Mouse (Mus musculus): ENCODE data around the gene Tex14. TPM values are rescaled to one million over a fixed set of nuclear protein-coding genes. Genes with fewer than 3 reads are reported as not detected.

Gene Tex14
- polyA plus RNA-seq, 1 experiment = 2.8 TPM

- DNase-seq (ENCODE audit: low spot score) = no peak
These were observed 188.1 kb downstream of the Tex14 start for GRCm38 (mm10) chr11:87592713-87593598.

GRCm38 (mm10) chr11:87595327-87595841 lies 190.5 kb downstream of the Tex14 start:
- DNase-seq (ENCODE audit: low spot score) = peak; percentile 82

- DNase-seq (ENCODE audit: low spot score) = no peak
These were observed 191.1 kb downstream of the Tex14 start for GRCm38 (mm10) chr11:87595976-87596375.

- DNase-seq (ENCODE audit: low spot score) = peak; percentile 17
These were observed 191.6 kb downstream of the Tex14 start for GRCm38 (mm10) chr11:87596492-87596891.

- no peak for DNase-seq (ENCODE audit: low spot score)
These were observed 192.2 kb downstream of the Tex14 start for GRCm38 (mm10) chr11:87597061-87597460.

- DNase-seq (ENCODE audit: low spot score) = peak; percentile 39
These were observed 194.7 kb downstream of the Tex14 start for GRCm38 (mm10) chr11:87599395-87600089.

GRCm38 (mm10) chr11:87600322-87600853 lies 195.5 kb downstream of the Tex14 start:
- peak; percentile 23 for DNase-seq (ENCODE audit: low spot score)

GRCm38 (mm10) chr11:87602234-87602633 lies 197.4 kb downstream of the Tex14 start:
- no peak for DNase-seq (ENCODE audit: low spot score)

- no peak for DNase-seq (ENCODE audit: low spot score)
These were observed 198.7 kb downstream of the Tex14 start for GRCm38 (mm10) chr11:87603571-87603970.

Other genes starting within 250 kb of the Tex14 start
- gene Ppm1e, start 46.0 kb upstream of the Tex14 start, polyA plus RNA-seq (2012; rRNA removed) = 2.4 and 3.4 TPM in 2 replicates
- 1.0 and 1.2 TPM in 2 replicates for gene Rad51c, start 111 bp upstream of the Tex14 start, polyA plus RNA-seq (2012; rRNA removed)
- gene Gm11492, start 161.6 kb downstream of the Tex14 start, polyA plus RNA-seq (2012; rRNA removed) = not detected in 2 replicates
- gene Sept4, start 163.8 kb downstream of the Tex14 start, polyA plus RNA-seq (2012; rRNA removed) = 57.9 and 72.5 TPM in 2 replicates
- gene Mtmr4, start 187.1 kb downstream of the Tex14 start, polyA plus RNA-seq (2012; rRNA removed) = 26.1 and 27.2 TPM in 2 replicates
- 0.10 TPM in 2 replicates for gene Hsf5, start 212.1 kb downstream of the Tex14 start, polyA plus RNA-seq (2012; rRNA removed)